Mouse (Mus musculus) heart, embryonic 13.5 days (tissue): ENCODE results near the gene Gm4553. TPM values are rescaled to one million over a fixed set of nuclear protein-coding genes. Genes with fewer than 3 reads are reported as not detected.
"Not testable (repeated sequence)": the region's sequence is repeated elsewhere in the genome, so short reads cannot be mapped to it uniquely, and the experiment has no call there.

Source experiments
- ATAC-seq: fragments of 200-750 bp; cut with Nextera tagmentation; 2 replicates; pipeline ENCODE4 v1.8.0; 2017; ENCODE audit warnings: moderate TSS enrichment; ENCODE audit not compliant: insufficient number of reproducible peaks, low FRiP score, low TSS enrichment; ENCODE audit errors: extremely low read depth
- H3K27ac ChIP-seq: fragments of 300-500 bp; sonication (generic); replicated peaks from 2 replicates; pipeline ENCODE4 v1.5.1; 2015; ENCODE audit warnings: moderate library complexity, mild to moderate bottlenecking, inconsistent platforms
- H3K27me3 ChIP-seq: fragments of 300-500 bp; sonication (generic); replicated peaks from 2 replicates; pipeline ENCODE4 v1.6.1; 2015; ENCODE audit warnings: mild to moderate bottlenecking, inconsistent platforms
- H3K36me3 ChIP-seq: fragments of 300-500 bp; sonication (generic); 2 replicates; pipeline ENCODE4 v1.6.1; 2015; ENCODE audit warnings: mild to moderate bottlenecking, inconsistent platforms
- H3K4me1 ChIP-seq: fragments of 300-500 bp; sonication (generic); 2 replicates; pipeline ENCODE4 v1.6.1; 2015; ENCODE audit warnings: inconsistent platforms
- H3K4me2 ChIP-seq: fragments of 300-500 bp; sonication (generic); 2 replicates; pipeline ENCODE4 v1.6.1; 2015; ENCODE audit warnings: inconsistent platforms, mild to moderate bottlenecking, moderate library complexity
- H3K4me3 ChIP-seq: fragments of 300-500 bp; sonication (generic); 2 replicates; pipeline ENCODE4 v1.5.1; 2015; ENCODE audit warnings: moderate library complexity, mild to moderate bottlenecking, inconsistent platforms
- H3K9ac ChIP-seq: fragments of 300-500 bp; sonication (generic); 2 replicates; pipeline ENCODE4 v1.6.1; 2015; ENCODE audit warnings: inconsistent platforms, mild to moderate bottlenecking, moderate library complexity
- H3K9me3 ChIP-seq: fragments of 300-500 bp; sonication (generic); 2 replicates; pipeline ENCODE4 v1.6.1; 2016; ENCODE audit warnings: inconsistent platforms
- WGBS: fragments of 180-500 bp; shearing (Covaris S2); methylation state at CpG from one replicate; pipeline ENCODE4 v1.1.7; 2015; ENCODE audit warnings: mixed read lengths; 5-methylcytosine and 5-hydroxymethylcytosine counted together
- polyA plus RNA-seq: library from polyadenylated mRNA; unstranded; fragments of >200 nt; fragmentation: Nextera tagmentation; extraction: Ambion mirVana; gene quantifications from 2 replicates; pipeline ENCODE4 v1.2.1, GENCODE M21; 2015

The Gm4553 gene
- polyA plus RNA-seq, 1 experiment from 2014 or later = not detected

- no peaks in the 10 kb centered on the region for H3K4me1 ChIP-seq
- no peak overlapping the region for H3K9ac ChIP-seq
- no peaks in the 10 kb centered on the region for H3K36me3 ChIP-seq
- H3K9me3 ChIP-seq = no peaks in the 10 kb centered on the region
- no peak overlapping the region for H3K4me2 ChIP-seq
- no peak for ATAC-seq
- 41% methylated on average over 3 of the region's 3 CpGs for WGBS
- H3K27me3 ChIP-seq = no peaks in the 10 kb centered on the region; the same call in 1 of the 2 replicates
- no peak overlapping the region for H3K27ac ChIP-seq
- H3K4me3 ChIP-seq = no peak overlapping the region
Observed at GRCm38 (mm10) chr7:142169836-142170235, 4.3 kb upstream of the Gm4553 start.

- no peaks in the 10 kb centered on the region for H3K4me1 ChIP-seq
- H3K4me3 ChIP-seq = no peak overlapping the region
- H3K9me3 ChIP-seq = no peaks in the 10 kb centered on the region
- H3K36me3 ChIP-seq = no peaks in the 10 kb centered on the region
- H3K27ac ChIP-seq = no peak overlapping the region
- peaks cover 8% of the 10 kb centered on the region; the same call in 1 of the 2 replicates for H3K27me3 ChIP-seq
- WGBS = 87% methylated on average over 3 of the region's 3 CpGs
- ATAC-seq = no peak
- H3K9ac ChIP-seq = no peak overlapping the region
- H3K4me2 ChIP-seq = no peak overlapping the region
Observed at GRCm38 (mm10) chr7:142159366-142159765, 6.2 kb downstream of the Gm4553 start.

GRCm38 (mm10) chr7:142157013-142157412 is 8.5 kb downstream of the Gm4553 start, which contains the start of gene Gm29735:
Gene Gm29735 (minus strand): TSS chr7:142157113.
- H3K9ac ChIP-seq, H3K27me3 ChIP-seq, H3K36me3 ChIP-seq, H3K27ac ChIP-seq, ATAC-seq, H3K4me2 ChIP-seq, H3K4me1 ChIP-seq, H3K4me3 ChIP-seq, H3K9me3 ChIP-seq: not testable (repeated sequence)
- WGBS = 48% methylated on average over 2 of the region's 2 CpGs

- H3K27ac ChIP-seq = no peak overlapping the region
- no peak overlapping the region for H3K4me3 ChIP-seq
- H3K36me3 ChIP-seq = no peaks in the 10 kb centered on the region
- H3K9me3 ChIP-seq = no peaks in the 10 kb centered on the region
- 49% methylated on average over 1 of the region's 1 CpGs for WGBS
- H3K27me3 ChIP-seq = peaks cover 4% of the 10 kb centered on the region; the same call in 1 of the 2 replicates
- no peak overlapping the region for H3K9ac ChIP-seq
- no peaks in the 10 kb centered on the region for H3K4me1 ChIP-seq
- no peak for ATAC-seq
- H3K4me2 ChIP-seq = no peak overlapping the region
Observed at GRCm38 (mm10) chr7:142155308-142155707, 10.2 kb downstream of the Gm4553 start.

- WGBS = 76% methylated on average over 4 of the region's 4 CpGs
- Histone ChIP-seq H3K9me3 (no peaks in the 10 kb centered on the region), H3K27ac (no peak overlapping the region), H3K27me3 (no peaks in the 10 kb centered on the region; the same call in 1 of the 2 replicates), H3K4me3 (no peak overlapping the region), H3K4me1 (no peaks in the 10 kb centered on the region), H3K9ac (no peak overlapping the region), H3K36me3 (no peaks in the 10 kb centered on the region), H3K4me2 (no peak overlapping the region)
- ATAC-seq = no peak
Observed at GRCm38 (mm10) chr7:142152191-142152590, 13.3 kb downstream of the Gm4553 start.

GRCm38 (mm10) chr7:142148633-142149032 is 16.9 kb downstream of the Gm4553 start:
- ATAC-seq = no peak
- Histone ChIP-seq H3K27ac (no peak overlapping the region), H3K9me3 (no peaks in the 10 kb centered on the region), H3K4me1 (no peaks in the 10 kb centered on the region), H3K9ac (no peak overlapping the region), H3K27me3 (peaks cover 7% of the 10 kb centered on the region), H3K36me3 (no peaks in the 10 kb centered on the region), H3K4me3 (no peak overlapping the region), H3K4me2 (no peak overlapping the region)

- H3K36me3 ChIP-seq = no peaks in the 10 kb centered on the region
- no peak overlapping the region for H3K4me3 ChIP-seq
- no peaks in the 10 kb centered on the region for H3K9me3 ChIP-seq
- H3K9ac ChIP-seq = no peak overlapping the region
- WGBS = 0% methylated on average over 1 of the region's 1 CpGs
- no peak for ATAC-seq
- H3K27ac ChIP-seq = no peak overlapping the region
- peaks cover 6% of the 10 kb centered on the region for H3K4me1 ChIP-seq
- H3K4me2 ChIP-seq = no peak overlapping the region
- H3K27me3 ChIP-seq = peaks cover 7% of the 10 kb centered on the region
Observed at GRCm38 (mm10) chr7:142146033-142146432, 19.5 kb downstream of the Gm4553 start.

- Histone ChIP-seq H3K27ac (no peak overlapping the region), H3K4me3 (no peak overlapping the region), H3K4me2 (no peak overlapping the region), H3K4me1 (peaks cover 9% of the 10 kb centered on the region), H3K27me3 (peaks cover 7% of the 10 kb centered on the region), H3K9me3 (no peaks in the 10 kb centered on the region), H3K36me3 (no peaks in the 10 kb centered on the region), H3K9ac (no peak overlapping the region)
- 44% methylated on average over 4 of the region's 4 CpGs for WGBS
- ATAC-seq = no peak
Observed at GRCm38 (mm10) chr7:142145413-142145940, 20.1 kb downstream of the Gm4553 start.

- no peak within 1 kb of the TSS for H3K4me2 ChIP-seq
- no peaks in the 10 kb centered on the region for H3K9me3 ChIP-seq
- no peak within 1 kb of the TSS for H3K9ac ChIP-seq
- WGBS = 49% methylated on average over 1 of the region's 1 CpGs
- no peak within 1 kb of the TSS for H3K27ac ChIP-seq
- H3K4me1 ChIP-seq = peaks cover 9% of the 10 kb centered on the region
- H3K27me3 ChIP-seq = peaks cover 7% of the 10 kb centered on the region
- no peak within 1 kb of the TSS for H3K4me3 ChIP-seq
- H3K36me3 ChIP-seq = no peaks in the 10 kb centered on the region
- no peak for ATAC-seq
Observed at GRCm38 (mm10) chr7:142144507-142144906, 21.0 kb downstream of the Gm4553 start, which contains the start of gene Gm45337. Gene Gm45337 (minus strand): TSS chr7:142144607.

- H3K9ac ChIP-seq, H3K36me3 ChIP-seq, H3K27ac ChIP-seq, H3K9me3 ChIP-seq, H3K4me3 ChIP-seq, H3K4me1 ChIP-seq, H3K4me2 ChIP-seq, ATAC-seq, H3K27me3 ChIP-seq: not testable (repeated sequence)
- 22% methylated on average over 1 of the region's 1 CpGs for WGBS
Observed at GRCm38 (mm10) chr7:142143506-142144010, 22.0 kb downstream of the Gm4553 start.

GRCm38 (mm10) chr7:142140696-142141095 is 24.8 kb downstream of the Gm4553 start:
- H3K36me3 ChIP-seq = no peaks in the 10 kb centered on the region
- peaks cover 7% of the 10 kb centered on the region for H3K27me3 ChIP-seq
- no peak overlapping the region for H3K27ac ChIP-seq
- 3% methylated on average over 1 of the region's 1 CpGs for WGBS
- H3K4me3 ChIP-seq = no peak overlapping the region
- no peaks in the 10 kb centered on the region for H3K9me3 ChIP-seq
- H3K4me1 ChIP-seq = peaks cover 9% of the 10 kb centered on the region
- no peak overlapping the region for H3K4me2 ChIP-seq
- no peak for ATAC-seq
- no peak overlapping the region for H3K9ac ChIP-seq

- H3K4me2 ChIP-seq, H3K4me1 ChIP-seq, ATAC-seq, H3K36me3 ChIP-seq, H3K9me3 ChIP-seq, H3K9ac ChIP-seq, H3K27ac ChIP-seq, H3K4me3 ChIP-seq: not testable (repeated sequence)
- peaks cover 10% of the 10 kb centered on the region; the same call in 1 of the 2 replicates for H3K27me3 ChIP-seq
- WGBS = 36% methylated on average over 2 of the region's 2 CpGs
Observed at GRCm38 (mm10) chr7:142135934-142136333, 29.6 kb downstream of the Gm4553 start, which contains the start of gene Gm39115. Gene Gm39115 (minus strand): TSS chr7:142136034.
